Comparison of ENCODE assay signal across 9 mouse cellular contexts in the genomic region with DNA sequence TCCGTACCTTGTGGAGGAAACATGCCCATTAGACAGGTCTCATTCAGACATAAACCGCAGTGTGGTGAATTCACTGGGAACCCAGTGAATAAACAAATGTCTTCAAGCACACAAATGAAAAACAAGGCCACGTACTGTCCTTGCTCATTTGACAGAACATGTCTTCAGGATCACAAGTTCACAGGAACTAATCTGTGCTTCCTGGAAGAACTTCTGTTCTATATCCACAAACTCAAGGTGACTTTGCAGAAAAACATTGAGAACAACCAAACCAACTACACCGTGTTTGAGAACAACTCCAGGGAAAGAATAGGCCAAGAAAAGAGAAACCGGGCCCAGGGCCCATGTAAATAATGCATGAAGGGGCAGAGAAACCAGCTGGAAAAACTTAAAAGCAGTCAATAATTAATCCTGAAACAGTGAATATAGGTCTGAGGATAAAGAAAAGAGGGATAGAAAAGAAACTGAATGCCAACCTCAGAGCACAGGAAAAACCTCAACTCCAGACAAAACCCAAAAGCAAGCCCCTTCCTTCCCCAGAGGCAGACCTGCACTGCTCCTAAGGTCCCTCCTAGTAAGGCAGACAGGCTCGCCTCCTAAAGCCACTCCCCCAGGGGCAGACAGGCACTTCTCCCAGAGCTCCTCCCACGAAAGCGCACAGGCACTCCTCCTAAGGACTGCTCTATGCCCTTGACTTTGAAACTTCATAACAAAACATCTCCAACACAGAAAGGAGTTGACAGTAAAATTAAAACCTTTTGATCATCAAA. TPM values are rescaled to one million over a fixed set of nuclear protein-coding genes. Genes with fewer than 3 reads are reported as not detected.
DNase-seq lines count a peak whose midpoint lies in the region; ATAC-seq and TF ChIP-seq lines count a peak whose summit lies in the region.
"Had no signal": no experiment of that assay in that cellular context is flagged by ENCODE, and none has a peak within 500 bp of the region (broad histone marks: within the 10 kb centered on the region; RNA-seq: fewer than 3 reads in every experiment).

No protein-coding gene starts in this region.

- H3K4me1 ChIP-seq in embryonic facial prominence, embryonic 10.5 days, result peaks cover 25% of the 10 kb centered on the region
- peaks cover 66% of the 10 kb centered on the region for H3K4me1 ChIP-seq in liver, postnatal 0 days (ENCODE audit: insufficient read depth)

- peak; percentile 86 for ATAC-seq in liver, postnatal 0 days

- H3K9me3 ChIP-seq in embryonic facial prominence, embryonic 10.5 days, result no peaks in the 10 kb centered on the region
- no peaks in the 10 kb centered on the region for H3K9me3 ChIP-seq in liver, postnatal 0 days (ENCODE audit: low read length)
- H3K9me3 ChIP-seq: embryonic facial prominence, embryonic 12.5 days had no signal

- 60% methylated on average over 8 of the region's 8 CpGs for WGBS in embryonic facial prominence, embryonic 10.5 days
- WGBS in liver, postnatal 0 days (ENCODE audit: insufficient replicate concordance), result 32% methylated on average over 8 of the region's 8 CpGs

- peak overlapping the region; percentile 47 for H3K9ac ChIP-seq in liver, postnatal 0 days (replicated peaks)
- H3K9ac ChIP-seq: embryonic facial prominence, embryonic 12.5 days had no signal

- no peak overlapping the region for H3K4me3 ChIP-seq in embryonic facial prominence, embryonic 10.5 days
- H3K4me3 ChIP-seq in liver, postnatal 0 days (ENCODE audit: low read depth, low read length), result peak overlapping the region; percentile 13
- H3K4me3 ChIP-seq: embryonic facial prominence, embryonic 12.5 days had no signal

- 0 out of 2 replicates have a peak, but pooled peaks cover 3% of the 10 kb centered on the region for H3K36me3 ChIP-seq in embryonic facial prominence, embryonic 10.5 days (replicated peaks)
- H3K36me3 ChIP-seq in liver, postnatal 0 days (replicated peaks; ENCODE audit: insufficient read depth, low read length), result no peaks in the 10 kb centered on the region
- H3K36me3 ChIP-seq: embryonic facial prominence, embryonic 12.5 days had no signal

- H3K27me3 ChIP-seq in embryonic facial prominence, embryonic 10.5 days (replicated peaks; ENCODE audit: low read depth, poor library complexity, severe bottlenecking), result no peaks in the 10 kb centered on the region
- H3K27me3 ChIP-seq in liver, postnatal 0 days (ENCODE audit: insufficient read depth, low read length), result no peaks in the 10 kb centered on the region
- H3K27me3 ChIP-seq: embryonic facial prominence, embryonic 12.5 days had no signal

- TF ChIP-seq EP300 in liver, postnatal 0 days (IDR thresholded peaks at IDR 0.05; ENCODE audit: low read depth), result peak; percentile 20; the same call in 1 of the 2 replicates

- peak; percentile 54 for DNase-seq in spleen, adult 12 weeks (ENCODE audit: low spot score)
- DNase-seq in spleen, adult 18-20 months, result no peak
- peak; percentile 29 for DNase-seq in embryonic facial prominence, embryonic 10.5 days (ENCODE audit: low spot score)
- DNase-seq in heart, postnatal 4 days, result peak; percentile 53
- DNase-seq in liver, postnatal 0 days, result peak; percentile 78
- DNase-seq in testis, postnatal 10 days (ENCODE audit: low spot score), result peak; percentile 73
- no peak for DNase-seq in cerebellum, adult 9-11 months
- DNase-seq in urinary bladder, postnatal 10 days (ENCODE audit: low spot score), result no peak

- H3K4me2 ChIP-seq in liver, postnatal 0 days (ENCODE audit: low read depth, low read length), result peak overlapping the region; percentile 36
- H3K4me2 ChIP-seq: embryonic facial prominence, embryonic 12.5 days had no signal

- TF ChIP-seq CTCF in liver, postnatal 0 days (IDR thresholded peaks at IDR 0.05; ENCODE audit: low read depth), result no peak

- no peak overlapping the region for H3K27ac ChIP-seq in embryonic facial prominence, embryonic 10.5 days (replicated peaks)
- H3K27ac ChIP-seq in liver, postnatal 0 days (ENCODE audit: low read depth), result peak overlapping the region; percentile 86
- H3K27ac ChIP-seq: embryonic facial prominence, embryonic 12.5 days had no signal

RNA-seq across cellular contexts. Expression of a gene that starts 44.2 kb away (rescaled TPM):
- 3.0 and 3.5 TPM in 2 replicates for polyA plus RNA-seq in embryonic facial prominence, embryonic 10.5 days (2016; fragmentation: Nextera tagmentation; extraction: Ambion mirVana)
- total RNA-seq in heart, postnatal 4 days (2021), result 10 to 100 TPM; 18.1 to 19.8 TPM
- polyA plus RNA-seq in liver, postnatal 0 days (2015; fragmentation: Nextera tagmentation; extraction: Ambion mirVana), result 7.0 and 7.6 TPM in 2 replicates

Comparison
In these comparisons a context has a peak if more than half of its experiments do, and no peak if none do; other contexts are left out.
1. DNase-seq: peak in spleen, adult 12 weeks (single experiment), embryonic facial prominence, embryonic 10.5 days (single experiment), heart, postnatal 4 days (single experiment), liver, postnatal 0 days (single experiment) and testis, postnatal 10 days (single experiment); none in spleen, adult 18-20 months (0 of 2), cerebellum, adult 9-11 months (single experiment) and urinary bladder, postnatal 10 days (single experiment).